Mouse (Mus musculus): ENCODE data around the gene Oas1d. TPM values are rescaled to one million over a fixed set of nuclear protein-coding genes. Genes with fewer than 3 reads are reported as not detected.

Gene Oas1d
- polyA plus RNA-seq, 1 experiment = not detected

- no peaks in the 10 kb centered on the region for H3K27me3 ChIP-seq (ENCODE audit: control insufficient read depth, insufficient read depth, insufficient read length)
Measured at GRCm38 (mm10) chr5:120966156-120966555, 51.8 kb downstream of the Oas1d start.

GRCm38 (mm10) chr5:120966894-120967293 lies 52.6 kb downstream of the Oas1d start:
- H3K79me3 ChIP-seq (ENCODE audit: low read depth) = no peaks in the 10 kb centered on the region
- no peaks in the 10 kb centered on the region for H3K36me3 ChIP-seq (ENCODE audit: control insufficient read depth, insufficient read depth)
- no peak overlapping the region for H3ac ChIP-seq (ENCODE audit: control insufficient read depth, insufficient read length, low read depth)
- TF ChIP-seq CTCF (IDR thresholded peaks at IDR 0.05; ENCODE audit: control insufficient read depth, insufficient read depth, insufficient read length) = no peak
- TF ChIP-seq MYOD1 (IDR thresholded peaks at IDR 0.05; ENCODE audit: control insufficient read depth, insufficient read length, low read depth) = no peak
- no peak for TF ChIP-seq MYOG (IDR thresholded peaks at IDR 0.05; ENCODE audit: control insufficient read depth, extremely low read depth, insufficient read length)
- no peak for TF ChIP-seq MAX (IDR thresholded peaks at IDR 0.05)
- TF ChIP-seq USF1 (IDR thresholded peaks at IDR 0.05; ENCODE audit: low read depth) = no peak
- no peak for TF ChIP-seq FOSL1 (IDR thresholded peaks at IDR 0.05; ENCODE audit: insufficient read depth, low read length, poor library complexity, severe bottlenecking)
- TF ChIP-seq CEBPB (IDR thresholded peaks at IDR 0.05; ENCODE audit: low read depth) = no peak
- H3K79me2 ChIP-seq (ENCODE audit: control insufficient read depth, insufficient read depth) = no peaks in the 10 kb centered on the region
- H3K27me3 ChIP-seq (ENCODE audit: control insufficient read depth, insufficient read depth, insufficient read length) = no peaks in the 10 kb centered on the region
- no peak overlapping the region for H3K4me3 ChIP-seq (ENCODE audit: insufficient read depth, poor library complexity, severe bottlenecking)

More at GRCm38 (mm10) chr5:120966156-120966555, 51.8 kb downstream of the Oas1d start:
- TF ChIP-seq MYOG (IDR thresholded peaks at IDR 0.05; ENCODE audit: control insufficient read depth, extremely low read depth, insufficient read length) = no peak
- no peak for TF ChIP-seq MYOD1 (IDR thresholded peaks at IDR 0.05; ENCODE audit: control insufficient read depth, insufficient read length, low read depth)
- TF ChIP-seq MAX (IDR thresholded peaks at IDR 0.05) = no peak
- H3K79me2 ChIP-seq (ENCODE audit: control insufficient read depth, insufficient read depth) = no peaks in the 10 kb centered on the region
- H3K36me3 ChIP-seq (ENCODE audit: control insufficient read depth, insufficient read depth) = no peaks in the 10 kb centered on the region
- no peak overlapping the region for H3K4me3 ChIP-seq (ENCODE audit: insufficient read depth, poor library complexity, severe bottlenecking)
- no peak overlapping the region for H3ac ChIP-seq (ENCODE audit: control insufficient read depth, insufficient read length, low read depth)
- H3K79me3 ChIP-seq (ENCODE audit: low read depth) = no peaks in the 10 kb centered on the region

GRCm38 (mm10) chr5:120967355-120968133 lies 53.2 kb downstream of the Oas1d start:
- Histone ChIP-seq H3ac (ENCODE audit: control insufficient read depth, insufficient read length, low read depth) (no peak overlapping the region), H3K79me3 (ENCODE audit: low read depth) (no peaks in the 10 kb centered on the region), H3K4me3 (ENCODE audit: insufficient read depth, poor library complexity, severe bottlenecking) (no peak overlapping the region), H3K79me2 (ENCODE audit: control insufficient read depth, insufficient read depth) (no peaks in the 10 kb centered on the region), H3K27me3 (ENCODE audit: control insufficient read depth, insufficient read depth, insufficient read length) (peaks cover under 1% of the 10 kb centered on the region), H3K36me3 (ENCODE audit: control insufficient read depth, insufficient read depth) (no peaks in the 10 kb centered on the region)
- TF ChIP-seq CEBPB (IDR thresholded peaks at IDR 0.05; ENCODE audit: low read depth) (no peak), FOSL1 (IDR thresholded peaks at IDR 0.05; ENCODE audit: insufficient read depth, low read length, poor library complexity, severe bottlenecking) (no peak), MYOD1 (IDR thresholded peaks at IDR 0.05; ENCODE audit: control insufficient read depth, insufficient read length, low read depth) (no peak), MAX (IDR thresholded peaks at IDR 0.05) (no peak), USF1 (IDR thresholded peaks at IDR 0.05; ENCODE audit: low read depth) (no peak), CTCF (IDR thresholded peaks at IDR 0.05; ENCODE audit: control insufficient read depth, insufficient read depth, insufficient read length) (no peak), MYOG (IDR thresholded peaks at IDR 0.05; ENCODE audit: control insufficient read depth, extremely low read depth, insufficient read length) (no peak)

GRCm38 (mm10) chr5:120968134-120968532 lies 53.8 kb downstream of the Oas1d start:
- Histone ChIP-seq H3K4me3 (ENCODE audit: insufficient read depth, poor library complexity, severe bottlenecking) (no peak overlapping the region), H3K79me2 (ENCODE audit: control insufficient read depth, insufficient read depth) (no peaks in the 10 kb centered on the region), H3K79me3 (ENCODE audit: low read depth) (no peaks in the 10 kb centered on the region), H3ac (ENCODE audit: control insufficient read depth, insufficient read length, low read depth) (no peak overlapping the region), H3K27me3 (ENCODE audit: control insufficient read depth, insufficient read depth, insufficient read length) (peaks cover 3% of the 10 kb centered on the region), H3K36me3 (ENCODE audit: control insufficient read depth, insufficient read depth) (no peaks in the 10 kb centered on the region)
- TF ChIP-seq FOSL1 (IDR thresholded peaks at IDR 0.05; ENCODE audit: insufficient read depth, low read length, poor library complexity, severe bottlenecking) = no peak

DNA sequence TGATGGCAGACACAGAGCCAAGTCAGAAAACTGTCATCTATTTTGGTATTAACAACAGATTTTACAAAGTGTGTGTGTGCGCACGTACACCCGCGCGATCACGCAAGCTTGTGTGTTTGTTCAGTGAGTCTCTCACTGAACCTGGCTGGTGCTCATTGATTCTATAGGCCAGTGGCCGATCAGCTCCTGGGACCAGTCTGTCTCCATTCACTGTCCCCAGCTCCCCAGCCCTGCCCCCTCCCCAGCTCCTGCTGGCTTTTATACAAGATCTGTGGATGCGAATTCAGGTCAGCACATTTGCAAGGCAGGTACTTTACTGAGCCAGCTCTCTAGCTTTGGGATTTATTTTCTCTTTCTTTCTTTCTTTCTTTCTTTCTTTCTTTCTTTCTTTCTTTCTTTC lies 54.5 kb downstream of the Oas1d start:
- no peaks in the 10 kb centered on the region for H3K36me3 ChIP-seq (ENCODE audit: control insufficient read depth, insufficient read depth)
- H3K79me3 ChIP-seq (ENCODE audit: low read depth) = no peaks in the 10 kb centered on the region
- H3K79me2 ChIP-seq (ENCODE audit: control insufficient read depth, insufficient read depth) = no peaks in the 10 kb centered on the region
- H3ac ChIP-seq (ENCODE audit: control insufficient read depth, insufficient read length, low read depth) = no peak overlapping the region
- TF ChIP-seq FOSL1 (IDR thresholded peaks at IDR 0.05; ENCODE audit: insufficient read depth, low read length, poor library complexity, severe bottlenecking) = no peak
- no peak for TF ChIP-seq USF1 (IDR thresholded peaks at IDR 0.05; ENCODE audit: low read depth)
- no peak for TF ChIP-seq CTCF (IDR thresholded peaks at IDR 0.05; ENCODE audit: control insufficient read depth, insufficient read depth, insufficient read length)
- TF ChIP-seq MYOD1 (IDR thresholded peaks at IDR 0.05; ENCODE audit: control insufficient read depth, insufficient read length, low read depth) = no peak
- no peak for TF ChIP-seq MYOG (IDR thresholded peaks at IDR 0.05; ENCODE audit: control insufficient read depth, extremely low read depth, insufficient read length)
- TF ChIP-seq CEBPB (IDR thresholded peaks at IDR 0.05; ENCODE audit: low read depth) = no peak
- no peak for TF ChIP-seq MAX (IDR thresholded peaks at IDR 0.05)
- H3K27me3 ChIP-seq (ENCODE audit: control insufficient read depth, insufficient read depth, insufficient read length) = peaks cover 3% of the 10 kb centered on the region
- H3K4me3 ChIP-seq (ENCODE audit: insufficient read depth, poor library complexity, severe bottlenecking) = no peak overlapping the region

DNA sequence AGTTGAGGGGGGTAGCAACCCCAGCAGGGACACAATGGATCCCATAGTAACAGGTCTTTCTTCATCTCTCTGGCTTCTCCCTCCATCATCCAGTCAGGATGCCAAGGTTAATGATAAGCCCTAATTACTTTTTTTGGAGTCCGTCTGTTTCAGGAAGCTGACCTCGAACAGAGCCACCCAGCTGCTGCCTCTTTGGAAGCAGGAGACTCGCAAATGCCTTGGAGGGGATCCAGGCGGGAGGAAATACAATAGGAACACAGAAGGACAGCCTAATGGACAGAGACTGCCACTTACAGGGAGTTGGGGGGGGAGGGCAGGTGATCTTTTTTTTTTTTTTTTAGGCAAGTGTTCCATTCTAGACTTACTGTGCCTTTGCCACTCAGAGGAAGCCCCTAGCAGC lies 55.4 kb downstream of the Oas1d start:
- H3K4me3 ChIP-seq (ENCODE audit: insufficient read depth, poor library complexity, severe bottlenecking) = no peak overlapping the region
- TF ChIP-seq CTCF (IDR thresholded peaks at IDR 0.05; ENCODE audit: control insufficient read depth, insufficient read depth, insufficient read length) (no peak), FOSL1 (IDR thresholded peaks at IDR 0.05; ENCODE audit: insufficient read depth, low read length, poor library complexity, severe bottlenecking) (no peak), CEBPB (IDR thresholded peaks at IDR 0.05; ENCODE audit: low read depth) (no peak), MYOD1 (IDR thresholded peaks at IDR 0.05; ENCODE audit: control insufficient read depth, insufficient read length, low read depth) (no peak), MAX (IDR thresholded peaks at IDR 0.05) (no peak), MYOG (IDR thresholded peaks at IDR 0.05; ENCODE audit: control insufficient read depth, extremely low read depth, insufficient read length) (no peak), USF1 (IDR thresholded peaks at IDR 0.05; ENCODE audit: low read depth) (no peak)
- no peaks in the 10 kb centered on the region for H3K79me3 ChIP-seq (ENCODE audit: low read depth)
- no peak overlapping the region for H3ac ChIP-seq (ENCODE audit: control insufficient read depth, insufficient read length, low read depth)
- H3K27me3 ChIP-seq (ENCODE audit: control insufficient read depth, insufficient read depth, insufficient read length) = peaks cover 3% of the 10 kb centered on the region
- H3K36me3 ChIP-seq (ENCODE audit: control insufficient read depth, insufficient read depth) = no peaks in the 10 kb centered on the region
- H3K79me2 ChIP-seq (ENCODE audit: control insufficient read depth, insufficient read depth) = no peaks in the 10 kb centered on the region

Other genes starting within 250 kb of the Oas1d start
- gene Dtx1, start 202.6 kb upstream of the Oas1d start, polyA plus RNA-seq (2012; fragmentation: generic; extraction: Trizol) = not detected
- not detected for gene Oas2, start 164.7 kb upstream of the Oas1d start, polyA plus RNA-seq (2012; fragmentation: generic; extraction: Trizol)
- not detected for gene Oas3, start 136.9 kb upstream of the Oas1d start, polyA plus RNA-seq (2012; fragmentation: generic; extraction: Trizol)
- not detected for gene Oas1e, start 119.0 kb upstream of the Oas1d start, polyA plus RNA-seq (2012; fragmentation: generic; extraction: Trizol)
- gene Oas1c, start 102.0 kb upstream of the Oas1d start, polyA plus RNA-seq (2012; fragmentation: generic; extraction: Trizol) = 0.07 TPM
- gene Oas1f, start 67.2 kb upstream of the Oas1d start, polyA plus RNA-seq (2012; fragmentation: generic; extraction: Trizol) = not detected
- not detected for gene Oas1h, start 53.1 kb upstream of the Oas1d start, polyA plus RNA-seq (2012; fragmentation: generic; extraction: Trizol)
- not detected for gene Oas1g, start 26.9 kb upstream of the Oas1d start, polyA plus RNA-seq (2012; fragmentation: generic; extraction: Trizol)
- 0.02 TPM for gene Oas1a, start 7.0 kb upstream of the Oas1d start, polyA plus RNA-seq (2012; fragmentation: generic; extraction: Trizol)
- not detected for gene Rph3a, start 95.6 kb downstream of the Oas1d start, polyA plus RNA-seq (2012; fragmentation: generic; extraction: Trizol)

Measured in C2C12 (cell line).